Mouse (Mus musculus): ENCODE data around the gene Olfr412. TPM values are rescaled to one million over a fixed set of nuclear protein-coding genes. Genes with fewer than 3 reads are reported as not detected.

Olfr412 gene
- polyA plus RNA-seq, 1 experiment from 2014 or later, result not detected

- Histone ChIP-seq H3K27me3 (no peaks in the 10 kb centered on the region), H3K9me3 (no peaks in the 10 kb centered on the region), H3K4me3 (no peak overlapping the region), H3K4me1 (no peaks in the 10 kb centered on the region), H3K36me3 (no peaks in the 10 kb centered on the region), H3K9ac (no peak overlapping the region), H3K27ac (no peak overlapping the region), H3K4me2 (replicated peaks) (no peak overlapping the region)
- WGBS, result 74% methylated on average over 12 of the region's 12 CpGs
- ATAC-seq (ENCODE audit: insufficient number of reproducible peaks, insufficient read depth, low FRiP score, low TSS enrichment), result no peak
Measured at GRCm38 (mm10) chr11:74415736-74416135, 53.9 kb downstream of the Olfr412 start.

Other genes starting within 250 kb of the Olfr412 start
- not detected in 2 replicates for gene Olfr401, start 248.4 kb upstream of the Olfr412 start, polyA plus RNA-seq (2016; fragmentation: Nextera tagmentation; extraction: Ambion mirVana)
- not detected in 2 replicates for gene Olfr402, start 208.5 kb upstream of the Olfr412 start, polyA plus RNA-seq (2016; fragmentation: Nextera tagmentation; extraction: Ambion mirVana)
- not detected in 2 replicates for gene Olfr403, start 175.8 kb upstream of the Olfr412 start, polyA plus RNA-seq (2016; fragmentation: Nextera tagmentation; extraction: Ambion mirVana)
- not detected in 2 replicates for gene Olfr43, start 150.7 kb upstream of the Olfr412 start, polyA plus RNA-seq (2016; fragmentation: Nextera tagmentation; extraction: Ambion mirVana)
- gene Olfr406, start 102.3 kb upstream of the Olfr412 start, polyA plus RNA-seq (2016; fragmentation: Nextera tagmentation; extraction: Ambion mirVana), result not detected in 2 replicates
- gene Olfr59, start 78.3 kb upstream of the Olfr412 start, polyA plus RNA-seq (2016; fragmentation: Nextera tagmentation; extraction: Ambion mirVana), result not detected in 2 replicates
- 0.05 TPM in 1 of 2 replicates, not detected in the other for gene Olfr410, start 24.0 kb upstream of the Olfr412 start, polyA plus RNA-seq (2016; fragmentation: Nextera tagmentation; extraction: Ambion mirVana)
- gene Olfr411, start 9.4 kb upstream of the Olfr412 start, polyA plus RNA-seq (2016; fragmentation: Nextera tagmentation; extraction: Ambion mirVana), result not detected in 2 replicates
- gene Rap1gap2, start 248.8 kb downstream of the Olfr412 start, polyA plus RNA-seq (2016; fragmentation: Nextera tagmentation; extraction: Ambion mirVana), result 3.6 and 3.7 TPM in 2 replicates